Mouse (Mus musculus) embryonic fibroblast, embryonic 13.5 days (primary cell): ENCODE data around the gene Adm2.

ENCODE experiments used
- CTCF ChIP-seq: IDR thresholded peaks from 2 replicates; pipeline ENCODE4 v1.5.1; 2011; ENCODE audit warnings: mild to moderate bottlenecking, control low read depth, low read length, moderate library complexity, borderline replicate concordance; ENCODE audit not compliant: insufficient read depth
- POLR2A ChIP-seq: IDR thresholded peaks from 2 replicates; pipeline ENCODE4 v1.6.1; 2011; ENCODE audit warnings: low read depth, mild to moderate bottlenecking, control low read depth, low read length, moderate library complexity

DNA sequence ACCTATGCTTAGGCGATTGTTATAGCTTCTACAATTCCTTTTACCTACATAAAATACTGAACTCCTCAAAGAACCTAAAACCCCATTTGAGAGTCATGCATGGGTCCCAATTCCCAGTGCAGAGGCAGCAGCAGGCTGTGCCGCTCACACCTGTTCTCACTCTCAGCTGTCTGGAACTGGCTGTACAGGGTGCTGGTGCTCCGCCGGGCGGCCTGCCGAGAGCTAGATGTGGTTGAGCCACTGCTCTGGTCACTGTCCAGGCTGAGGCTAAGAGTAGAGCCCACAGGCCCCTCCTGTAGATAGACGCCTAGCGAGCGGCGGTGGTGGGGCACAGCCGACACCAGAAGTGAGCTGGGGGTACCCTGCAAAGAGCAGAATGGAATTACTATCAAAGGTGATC, 33.1 kb upstream of the Adm2 start:
- TF ChIP-seq CTCF (no peak), POLR2A (no peak)
